Mouse (Mus musculus) midbrain, postnatal 0 days (tissue): ENCODE measurements around the gene Cbln4. TPM values are rescaled to one million over a fixed set of nuclear protein-coding genes. Genes with fewer than 3 reads are reported as not detected.

Experiments
- ATAC-seq: fragments of 200-750 bp; cut with Nextera tagmentation; 2 replicates; pipeline ENCODE4 v1.8.0; 2017; ENCODE audit warnings: moderate number of reproducible peaks, mild to moderate bottlenecking, moderate TSS enrichment, moderate library complexity; ENCODE audit not compliant: low FRiP score
- DNase-seq: peaks from one replicate; pipeline ENCODE4 v3.0.0-alpha.2; 2015; ENCODE audit warnings: low spot score
- H3K27ac ChIP-seq: fragments of 300-500 bp; sonication (generic); 2 replicates; pipeline ENCODE4 v1.5.1; 2014; ENCODE audit warnings: low read depth, mild to moderate bottlenecking, low read length, mixed read lengths
- H3K27me3 ChIP-seq: fragments of 300-500 bp; sonication (generic); 2 replicates; pipeline ENCODE4 v1.6.1; 2014; ENCODE audit warnings: low read length, control low read depth, mixed read lengths; ENCODE audit not compliant: insufficient read depth
- H3K36me3 ChIP-seq: fragments of 300-500 bp; sonication (generic); 2 replicates; pipeline ENCODE4 v1.6.1; 2014; ENCODE audit warnings: low read length, control low read depth, mixed read lengths; ENCODE audit not compliant: insufficient read depth
- H3K4me1 ChIP-seq: fragments of 300-500 bp; sonication (generic); 2 replicates; pipeline ENCODE4 v1.6.1; 2014; ENCODE audit warnings: mild to moderate bottlenecking, control low read depth, antibody characterized with exemption, low read length, mixed read lengths; ENCODE audit not compliant: insufficient read depth
- H3K4me2 ChIP-seq: fragments of 300-500 bp; sonication (generic); 2 replicates; pipeline ENCODE4 v1.6.1; 2014; ENCODE audit warnings: low read depth, mild to moderate bottlenecking, low read length, mixed read lengths; ENCODE audit not compliant: poor library complexity, severe bottlenecking
- H3K4me3 ChIP-seq: fragments of 300-500 bp; sonication (generic); 2 replicates; pipeline ENCODE4 v1.5.1; 2014; ENCODE audit warnings: low read depth, mild to moderate bottlenecking, low read length, moderate library complexity
- H3K9ac ChIP-seq: fragments of 300-500 bp; sonication (generic); replicated peaks from 2 replicates; pipeline ENCODE4 v1.6.1; 2014; ENCODE audit warnings: mild to moderate bottlenecking, low read length, moderate library complexity, mixed read lengths; ENCODE audit not compliant: poor library complexity, severe bottlenecking
- H3K9me3 ChIP-seq: fragments of 300-500 bp; sonication (generic); 2 replicates; pipeline ENCODE4 v1.6.1; 2016; ENCODE audit warnings: low read length, control low read depth
- CTCF ChIP-seq: IDR thresholded peaks from 2 replicates; pipeline ENCODE4 v1.5.1; 2016; ENCODE audit warnings: antibody characterized with exemption, mild to moderate bottlenecking
- WGBS: fragments of 180-500 bp; shearing (Covaris S2); extraction: QIAGEN DNeasy Blood & Tissue Kit; methylation state at CpG from one replicate; pipeline ENCODE4 v1.1.7; 2014; 5-methylcytosine and 5-hydroxymethylcytosine counted together
- polyA plus RNA-seq: library from polyadenylated mRNA; unstranded; fragments of >200 nt; fragmentation: Nextera tagmentation; extraction: Ambion mirVana; gene quantifications from 2 replicates; pipeline ENCODE4 v1.2.1, GENCODE M21; 2015
- total RNA-seq: library from RNA; depleted of rRNA; stranded (reverse); fragments of >200 nt; gene quantifications from 2 replicates; pipeline ENCODE4 v1.2.3, GENCODE M21; 2014; rRNA removed

Cbln4 gene
- total RNA-seq = 34.4 and 35.7 TPM in 2 replicates
- polyA plus RNA-seq = 46.7 and 48.3 TPM in 2 replicates

GRCm38 (mm10) chr2:172043235-172043610, at the start of gene Cbln4:
TSS of gene Cbln4 (minus strand) at chr2:172043466.
- TF ChIP-seq CTCF = peak; percentile 25
- DNase-seq (peak; percentile 38), ATAC-seq (no peak)
- Histone ChIP-seq H3K36me3 (no peaks in the 10 kb centered on the region), H3K9ac (peak within 1 kb of the TSS; percentile 60), H3K27me3 (peaks cover 6% of the 10 kb centered on the region; the same call in 1 of the 2 replicates), H3K27ac (peak within 1 kb of the TSS; percentile 63; the same call in 1 of the 2 replicates), H3K4me3 (peak within 1 kb of the TSS; percentile 53), H3K9me3 (no peaks in the 10 kb centered on the region), H3K4me1 (0 out of 2 replicates have a peak, but pooled peaks cover 3% of the 10 kb centered on the region), H3K4me2 (peak within 1 kb of the TSS; percentile 91)
- WGBS = 1% methylated on average over 23 of the region's 23 CpGs

- no peak overlapping the region for H3K4me3 ChIP-seq
- no peaks in the 10 kb centered on the region for H3K36me3 ChIP-seq
- no peak for DNase-seq
- no peak overlapping the region for H3K27ac ChIP-seq
- H3K9me3 ChIP-seq = no peaks in the 10 kb centered on the region
- TF ChIP-seq CTCF = no peak
- H3K4me1 ChIP-seq = no peaks in the 10 kb centered on the region
- no peak overlapping the region for H3K4me2 ChIP-seq
- WGBS = 72% methylated on average over 3 of the region's 3 CpGs
- no peaks in the 10 kb centered on the region for H3K27me3 ChIP-seq
- ATAC-seq = no peak
- H3K9ac ChIP-seq = no peak overlapping the region
Observed at GRCm38 (mm10) chr2:172078596-172078995, 35.3 kb upstream of the Cbln4 start.

GRCm38 (mm10) chr2:172076295-172076694, 33.0 kb upstream of the Cbln4 start:
- DNase-seq = no peak
- ATAC-seq = no peak
- no peaks in the 10 kb centered on the region for H3K36me3 ChIP-seq
- TF ChIP-seq CTCF = no peak
- no peak overlapping the region for H3K4me3 ChIP-seq
- no peak overlapping the region for H3K4me2 ChIP-seq
- H3K27ac ChIP-seq = no peak overlapping the region
- H3K9ac ChIP-seq = no peak overlapping the region
- H3K9me3 ChIP-seq = no peaks in the 10 kb centered on the region
- H3K4me1 ChIP-seq = no peaks in the 10 kb centered on the region
- WGBS = 84% methylated on average over 5 of the region's 5 CpGs
- no peaks in the 10 kb centered on the region for H3K27me3 ChIP-seq

- H3K4me3 ChIP-seq = no peak overlapping the region
- no peaks in the 10 kb centered on the region for H3K4me1 ChIP-seq
- 93% methylated on average over 7 of the region's 7 CpGs for WGBS
- DNase-seq (no peak), ATAC-seq (no peak)
- H3K27ac ChIP-seq = no peak overlapping the region
- no peaks in the 10 kb centered on the region for H3K36me3 ChIP-seq
- H3K9me3 ChIP-seq = no peaks in the 10 kb centered on the region
- no peak for TF ChIP-seq CTCF
- no peak overlapping the region for H3K4me2 ChIP-seq
- no peaks in the 10 kb centered on the region for H3K27me3 ChIP-seq
- H3K9ac ChIP-seq = no peak overlapping the region
Observed at GRCm38 (mm10) chr2:172062876-172063275, 19.6 kb upstream of the Cbln4 start.

- Histone ChIP-seq H3K36me3 (no peaks in the 10 kb centered on the region), H3K27me3 (no peaks in the 10 kb centered on the region), H3K4me1 (no peaks in the 10 kb centered on the region), H3K27ac (no peak overlapping the region), H3K9me3 (no peaks in the 10 kb centered on the region), H3K9ac (no peak overlapping the region), H3K4me2 (no peak overlapping the region), H3K4me3 (no peak overlapping the region)
- ATAC-seq = no peak
- WGBS = 66% methylated on average over 3 of the region's 3 CpGs
- no peak for DNase-seq
- TF ChIP-seq CTCF = peak; percentile 36
Observed at GRCm38 (mm10) chr2:172059747-172060146, 16.5 kb upstream of the Cbln4 start.

GRCm38 (mm10) chr2:172058936-172059665, 15.8 kb upstream of the Cbln4 start:
- Histone ChIP-seq H3K4me1 (no peaks in the 10 kb centered on the region), H3K4me2 (no peak overlapping the region), H3K9me3 (no peaks in the 10 kb centered on the region), H3K9ac (no peak overlapping the region), H3K4me3 (no peak overlapping the region), H3K27me3 (no peaks in the 10 kb centered on the region), H3K27ac (no peak overlapping the region), H3K36me3 (no peaks in the 10 kb centered on the region)
- DNase-seq = no peak
- TF ChIP-seq CTCF = no peak
- no peak for ATAC-seq
- WGBS = 64% methylated on average over 7 of the region's 7 CpGs
